Mouse (Mus musculus) heart, embryonic 10.5 days (tissue): ENCODE data around the gene Adgrf2. TPM values are rescaled to one million over a fixed set of nuclear protein-coding genes. Genes with fewer than 3 reads are reported as not detected.

Experiments used
- DNase-seq: peaks from one replicate; pipeline ENCODE4 v3.0.0-alpha.2; 2017; ENCODE audit warnings: low spot score
- H3K27ac ChIP-seq: fragments of 300-500 bp; sonication (generic); 2 replicates; pipeline ENCODE4 v1.5.1; 2016; ENCODE audit warnings: mild to moderate bottlenecking
- H3K27me3 ChIP-seq: fragments of 300-500 bp; sonication (generic); 2 replicates; pipeline ENCODE4 v1.6.1; 2016; ENCODE audit warnings: mild to moderate bottlenecking; ENCODE audit not compliant: poor library complexity, insufficient read depth, severe bottlenecking
- H3K36me3 ChIP-seq: fragments of 300-500 bp; sonication (generic); 2 replicates; pipeline ENCODE4 v1.6.1; 2016; ENCODE audit warnings: mild to moderate bottlenecking, moderate library complexity
- H3K4me1 ChIP-seq: fragments of 300-500 bp; sonication (generic); 2 replicates; pipeline ENCODE4 v1.6.1; 2016; ENCODE audit warnings: mild to moderate bottlenecking
- H3K4me3 ChIP-seq: fragments of 300-500 bp; sonication (generic); 2 replicates; pipeline ENCODE4 v1.5.1; 2016; ENCODE audit warnings: mild to moderate bottlenecking, moderate library complexity
- H3K9me3 ChIP-seq: fragments of 300-500 bp; sonication (generic); 2 replicates; pipeline ENCODE4 v1.6.1; 2016; ENCODE audit warnings: mild to moderate bottlenecking, moderate library complexity
- WGBS: fragments of 180-500 bp; shearing (Covaris S2); methylation state at CpG from one replicate; pipeline ENCODE4 v1.1.7; 2016; 5-methylcytosine and 5-hydroxymethylcytosine counted together
- polyA plus RNA-seq: library from polyadenylated mRNA; unstranded; fragments of >200 nt; fragmentation: Nextera tagmentation; extraction: Ambion mirVana; gene quantifications from 2 replicates; pipeline ENCODE4 v1.2.1, GENCODE M21; 2016

Adgrf2 gene
- polyA plus RNA-seq, 1 experiment from 2014 or later = 0.13 TPM

GRCm38 (mm10) chr17:42705611-42706010, 36.4 kb downstream of the Adgrf2 start:
- H3K4me3 ChIP-seq = no peak overlapping the region
- DNase-seq = no peak
- no peak overlapping the region for H3K27ac ChIP-seq
- no peaks in the 10 kb centered on the region for H3K27me3 ChIP-seq
- no peaks in the 10 kb centered on the region for H3K36me3 ChIP-seq
- H3K4me1 ChIP-seq = no peaks in the 10 kb centered on the region
- no peaks in the 10 kb centered on the region for H3K9me3 ChIP-seq
- WGBS = 74% methylated on average over 4 of the region's 4 CpGs

GRCm38 (mm10) chr17:42702198-42702597, 39.8 kb downstream of the Adgrf2 start:
- WGBS = 87% methylated on average over 9 of the region's 9 CpGs
- Histone ChIP-seq H3K4me1 (no peaks in the 10 kb centered on the region), H3K4me3 (no peak overlapping the region), H3K27ac (no peak overlapping the region), H3K36me3 (no peaks in the 10 kb centered on the region), H3K9me3 (no peaks in the 10 kb centered on the region), H3K27me3 (no peaks in the 10 kb centered on the region)
- no peak for DNase-seq

GRCm38 (mm10) chr17:42694730-42695129, 47.2 kb downstream of the Adgrf2 start:
- no peaks in the 10 kb centered on the region for H3K36me3 ChIP-seq
- H3K27me3 ChIP-seq = no peaks in the 10 kb centered on the region
- no peaks in the 10 kb centered on the region for H3K4me1 ChIP-seq
- no peaks in the 10 kb centered on the region for H3K9me3 ChIP-seq
- no peak overlapping the region for H3K4me3 ChIP-seq
- H3K27ac ChIP-seq = no peak overlapping the region
- WGBS = 77% methylated on average over 4 of the region's 4 CpGs
- DNase-seq = no peak

GRCm38 (mm10) chr17:42692136-42692535, 49.8 kb downstream of the Adgrf2 start, which contains the start of gene Adgrf4:
Gene Adgrf4 (minus strand): TSS chr17:42692284.
- Histone ChIP-seq H3K9me3 (no peaks in the 10 kb centered on the region), H3K36me3 (no peaks in the 10 kb centered on the region), H3K27ac (no peak within 1 kb of the TSS), H3K4me3 (no peak within 1 kb of the TSS), H3K4me1 (no peaks in the 10 kb centered on the region), H3K27me3 (no peaks in the 10 kb centered on the region)
- DNase-seq = no peak
- WGBS = 72% methylated on average over 10 of the region's 10 CpGs

GRCm38 (mm10) chr17:42690531-42690930, 51.4 kb downstream of the Adgrf2 start:
- H3K27ac ChIP-seq = no peak overlapping the region
- WGBS = 91% methylated on average over 8 of the region's 8 CpGs
- H3K27me3 ChIP-seq = no peaks in the 10 kb centered on the region
- no peaks in the 10 kb centered on the region for H3K36me3 ChIP-seq
- no peaks in the 10 kb centered on the region for H3K9me3 ChIP-seq
- no peak overlapping the region for H3K4me3 ChIP-seq
- no peaks in the 10 kb centered on the region for H3K4me1 ChIP-seq
- DNase-seq = no peak

Other genes starting within 250 kb of the Adgrf2 start
- not detected in 2 replicates for gene Opn5, start 130.8 kb downstream of the Adgrf2 start, polyA plus RNA-seq
- 0.30 TPM in 1 of 2 replicates, not detected in the other for gene Adgrf4, start 49.9 kb downstream of the Adgrf2 start, polyA plus RNA-seq
- 14.6 and 18.0 TPM in 2 replicates for gene Cd2ap, start 134.5 kb upstream of the Adgrf2 start, polyA plus RNA-seq